Mouse (Mus musculus) liver, embryonic 14.5 days (tissue): Measurements from ENCODE around the gene Col6a3.

Experiments used
- CTCF ChIP-seq: IDR thresholded peaks from 2 replicates; pipeline ENCODE4 v1.5.1; 2016; ENCODE audit warnings: antibody characterized with exemption, low read depth, control low read depth
- EP300 ChIP-seq: IDR thresholded peaks from 2 replicates; pipeline ENCODE4 v1.6.1; 2016; ENCODE audit warnings: antibody characterized with exemption, low read depth

- no peak for TF ChIP-seq CTCF
- TF ChIP-seq EP300, result no peak
These were observed 121.8 kb downstream of the Col6a3 start for GRCm38 (mm10) chr1:90722021-90722420.
